ENCODE assay signal across 26 mouse cellular contexts in the genomic region with DNA sequence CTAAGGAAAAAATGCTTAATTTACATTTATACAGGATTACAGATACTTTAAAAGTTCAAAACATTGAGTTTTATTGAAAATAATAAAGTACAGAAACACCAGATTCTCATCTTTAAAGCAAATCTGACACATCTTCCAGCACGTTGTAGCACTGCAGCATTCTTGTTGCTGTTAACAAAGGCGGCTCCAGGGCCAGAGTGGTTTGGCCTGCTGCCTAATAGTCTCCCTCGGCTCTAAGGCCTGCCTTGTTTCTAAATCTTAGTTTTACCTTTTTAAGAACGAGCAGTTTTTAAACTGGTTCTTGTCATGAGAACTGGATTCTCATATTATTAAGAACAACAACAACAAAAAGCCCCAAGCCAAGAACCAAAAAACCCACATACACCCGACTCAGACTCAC. TPM values are rescaled to one million over a fixed set of nuclear protein-coding genes. Genes with fewer than 3 reads are reported as not detected.
DNase-seq lines count a peak whose midpoint lies in the region; ATAC-seq lines count a peak whose summit lies in the region.
"Had no signal": no experiment of that assay in that cellular context is flagged by ENCODE, and none has a peak within 500 bp of the region (broad histone marks: within the 10 kb centered on the region; RNA-seq: fewer than 3 reads in every experiment).

No protein-coding gene starts in this region.

- WGBS in forebrain, embryonic 14.5 days: 55% methylated on average over 5 of the region's 5 CpGs
- 67% methylated on average over 5 of the region's 5 CpGs for WGBS in forebrain, embryonic 13.5 days

- ATAC-seq in forebrain, embryonic 14.5 days: no peak
- no peak for ATAC-seq in forebrain, embryonic 13.5 days
- ATAC-seq: CD4-positive, CD25-positive, alpha-beta regulatory T cell, adult 4 months; forebrain, embryonic 15.5 days; hindbrain, postnatal 0 days; intestine, embryonic 16.5 days; midbrain, embryonic 16.5 days had no signal

- no peaks in the 10 kb centered on the region for H3K9me3 ChIP-seq in forebrain, embryonic 14.5 days (replicated peaks; ENCODE audit: control insufficient read depth, low read length)
- H3K9me3 ChIP-seq in forebrain, embryonic 13.5 days (replicated peaks): no peaks in the 10 kb centered on the region
- H3K9me3 ChIP-seq: forebrain, embryonic 15.5 days; midbrain, embryonic 10.5 days; neural tube, embryonic 13.5 days; stomach, embryonic 15.5 days had no signal

- H3K36me3 ChIP-seq in forebrain, embryonic 14.5 days (ENCODE audit: control insufficient read depth, insufficient read depth, low read length): peaks cover 96% of the 10 kb centered on the region
- peaks cover 93% of the 10 kb centered on the region for H3K36me3 ChIP-seq in forebrain, embryonic 13.5 days (ENCODE audit: poor library complexity, severe bottlenecking)

- peak; percentile 19 for DNase-seq in forebrain, embryonic 14.5 days (ENCODE audit: low spot score)
- peak; percentile 55 for DNase-seq in kidney, postnatal 10 days
- no peak for DNase-seq in kidney, adult 9 months
- DNase-seq in lung, postnatal 36 days: peak; percentile 54
- no peak for DNase-seq in lung, adult 18-20 months
- no peak for DNase-seq in layer of hippocampus, adult 9-11 months
- DNase-seq: adrenal gland, adult 8-10 months; cerebellum, adult 9-10 months; layer of hippocampus, postnatal 36 days; thymus, adult 2 months had no signal

- no peak overlapping the region for H3K9ac ChIP-seq in forebrain, embryonic 14.5 days (ENCODE audit: low read length)
- no peak overlapping the region for H3K9ac ChIP-seq in forebrain, embryonic 13.5 days
- H3K9ac ChIP-seq: forebrain, embryonic 15.5 days; neural tube, embryonic 13.5 days; stomach, embryonic 15.5 days had no signal

- no peak overlapping the region for H3K27ac ChIP-seq in forebrain, embryonic 14.5 days (ENCODE audit: low read depth, low read length)
- no peak overlapping the region for H3K27ac ChIP-seq in forebrain, embryonic 13.5 days
- H3K27ac ChIP-seq: forebrain, embryonic 15.5 days; hindbrain, postnatal 0 days; midbrain, embryonic 10.5 days; neural tube, embryonic 13.5 days; stomach, embryonic 15.5 days had no signal

- no peaks in the 10 kb centered on the region for H3K4me1 ChIP-seq in forebrain, embryonic 14.5 days (ENCODE audit: control insufficient read depth, insufficient read depth, low read length)
- H3K4me1 ChIP-seq in forebrain, embryonic 13.5 days: no peaks in the 10 kb centered on the region
- H3K4me1 ChIP-seq: midbrain, embryonic 10.5 days had no signal

- no peak overlapping the region for H3K4me3 ChIP-seq in forebrain, embryonic 14.5 days (ENCODE audit: low read depth, low read length)
- H3K4me3 ChIP-seq in forebrain, embryonic 13.5 days: no peak overlapping the region
- H3K4me3 ChIP-seq: forebrain, embryonic 15.5 days; midbrain, embryonic 10.5 days; myocyte; neural tube, embryonic 13.5 days; stomach, embryonic 15.5 days had no signal

- no peak overlapping the region for H3K4me2 ChIP-seq in forebrain, embryonic 14.5 days (ENCODE audit: low read length)
- H3K4me2 ChIP-seq in forebrain, embryonic 13.5 days: no peak overlapping the region
- H3K4me2 ChIP-seq: forebrain, embryonic 15.5 days; heart, embryonic 11.5 days; neural tube, embryonic 13.5 days; stomach, embryonic 15.5 days had no signal

- H3K27me3 ChIP-seq in forebrain, embryonic 14.5 days (replicated peaks; ENCODE audit: control insufficient read depth, insufficient read depth, low read length): no peaks in the 10 kb centered on the region
- H3K27me3 ChIP-seq in forebrain, embryonic 13.5 days: no peaks in the 10 kb centered on the region
- H3K27me3 ChIP-seq: forebrain, embryonic 15.5 days; neural tube, embryonic 13.5 days; stomach, embryonic 15.5 days had no signal

RNA-seq across cellular contexts. Expression of a gene that starts 8.4 kb away (rescaled TPM):
- polyA plus RNA-seq in forebrain, embryonic 14.5 days (2014; fragmentation: Nextera tagmentation; extraction: Ambion mirVana): 124 and 145 TPM in 2 replicates
- 90.6 and 95.2 TPM in 2 replicates for polyA plus RNA-seq in forebrain, embryonic 13.5 days (2015; fragmentation: Nextera tagmentation; extraction: Ambion mirVana)

RNA-seq across cellular contexts. Expression of a gene that starts 13.1 kb away (rescaled TPM):
- polyA plus RNA-seq in forebrain, embryonic 14.5 days (2014; fragmentation: Nextera tagmentation; extraction: Ambion mirVana): 13.1 and 14.8 TPM in 2 replicates
- polyA plus RNA-seq in forebrain, embryonic 13.5 days (2015; fragmentation: Nextera tagmentation; extraction: Ambion mirVana): 15.1 and 15.4 TPM in 2 replicates

RNA-seq across cellular contexts. Expression of a gene that starts 40.6 kb away (rescaled TPM):
- not detected in 2 replicates for polyA plus RNA-seq in forebrain, embryonic 14.5 days (2014; fragmentation: Nextera tagmentation; extraction: Ambion mirVana)
- polyA plus RNA-seq in forebrain, embryonic 13.5 days (2015; fragmentation: Nextera tagmentation; extraction: Ambion mirVana): not detected in 2 replicates
- polyA plus RNA-seq: CD4-positive, CD25-positive, alpha-beta regulatory T cell, adult 4 months; embryonic facial prominence, embryonic 14.5 days; forebrain, embryonic 15.5 days; heart, postnatal 0 days; hindbrain, embryonic 11.5 days; hindbrain, postnatal 0 days; intestine, embryonic 16.5 days; limb, embryonic 11.5 days; liver, adult 2 months; midbrain, embryonic 16.5 days; myocyte; neural tube, embryonic 13.5 days; thymus, adult 2 months had no signal

Comparison
In these comparisons a context has a peak if more than half of its experiments do, and no peak if none do; other contexts are left out.
1. DNase-seq: peak in forebrain, embryonic 14.5 days (single experiment), kidney, postnatal 10 days (single experiment) and lung, postnatal 36 days (single experiment); none in kidney, adult 9 months (single experiment), lung, adult 18-20 months (0 of 2) and layer of hippocampus, adult 9-11 months (single experiment).